Mouse (Mus musculus): ENCODE results near the gene Kcne3.

Gene Kcne3

GRCm38 (mm10) chr7:100181176-100181575, 4.9 kb downstream of the Kcne3 start:
- intact Hi-C loops (cut with DNase I): no loop called here

GRCm38 (mm10) chr7:100181614-100182013, 5.3 kb downstream of the Kcne3 start:
- intact Hi-C loops (cut with DNase I): no loop called here

- intact Hi-C loops (cut with DNase I): no loop called here
Observed at GRCm38 (mm10) chr7:100182388-100182787, 6.1 kb downstream of the Kcne3 start.

- intact Hi-C loops (cut with DNase I): loop anchor here (2.0 kb wide), 1 partner anchor 63 kb away; no protein-coding TSS in a partner anchor
Observed at GRCm38 (mm10) chr7:100187601-100188000, 11.3 kb downstream of the Kcne3 start.

- intact Hi-C loops (cut with DNase I): loop anchor here (2.0 kb wide), 1 partner anchor 45 kb away; no protein-coding TSS in a partner anchor
Observed at GRCm38 (mm10) chr7:100190167-100190566, 13.9 kb downstream of the Kcne3 start.

- intact Hi-C loops (cut with DNase I): loop anchor here (2.0 kb wide), 1 partner anchor 44 kb away; no protein-coding TSS in a partner anchor
Observed at GRCm38 (mm10) chr7:100190778-100191177, 14.5 kb downstream of the Kcne3 start.

GRCm38 (mm10) chr7:100201191-100201590, 24.9 kb downstream of the Kcne3 start:
- intact Hi-C loops (cut with DNase I): no loop called here

DNA sequence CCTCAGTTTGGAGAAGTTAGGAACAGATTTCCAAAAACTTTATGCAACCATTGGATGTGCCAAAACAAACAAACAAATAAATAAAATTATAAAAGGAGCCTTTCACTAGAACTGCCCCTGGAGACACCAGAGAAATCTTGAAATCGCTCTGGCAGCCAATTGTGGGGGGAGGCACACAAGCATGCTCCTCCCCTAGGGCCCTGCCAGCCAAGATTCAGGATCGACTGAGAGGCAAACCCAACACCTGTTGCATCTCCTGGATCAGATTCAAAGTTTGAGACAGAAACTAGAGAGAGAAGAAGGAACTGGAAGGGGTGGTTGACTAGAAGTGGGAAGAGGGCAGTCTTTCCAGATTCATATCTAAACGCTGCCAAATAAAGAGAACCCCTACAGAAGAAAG, 27.3 kb downstream of the Kcne3 start:
- intact Hi-C loops (cut with DNase I): no loop called here

- intact Hi-C loops (cut with DNase I): no loop called here
Observed at GRCm38 (mm10) chr7:100204871-100205270, 28.6 kb downstream of the Kcne3 start.

DNA sequence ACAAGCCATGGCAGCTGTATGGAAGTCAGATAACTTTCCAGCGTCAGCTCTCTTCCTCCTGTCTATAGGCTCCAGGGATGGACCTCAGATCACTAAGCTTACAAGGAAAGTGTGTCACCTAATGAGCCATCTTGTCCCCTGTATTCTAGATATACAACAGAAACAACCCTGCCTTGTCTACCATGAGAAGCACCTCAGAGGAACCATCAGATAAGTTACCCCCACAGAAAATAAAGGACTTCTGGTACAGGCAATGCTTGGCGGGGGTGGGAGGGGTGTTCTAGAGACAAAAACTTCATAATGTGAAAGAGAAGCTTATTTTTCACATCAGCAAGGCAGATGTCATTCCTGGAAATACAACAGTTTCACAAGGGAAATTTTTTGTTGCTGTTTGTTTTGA, 29.8 kb downstream of the Kcne3 start:
- intact Hi-C loops (cut with DNase I): no loop called here

DNA sequence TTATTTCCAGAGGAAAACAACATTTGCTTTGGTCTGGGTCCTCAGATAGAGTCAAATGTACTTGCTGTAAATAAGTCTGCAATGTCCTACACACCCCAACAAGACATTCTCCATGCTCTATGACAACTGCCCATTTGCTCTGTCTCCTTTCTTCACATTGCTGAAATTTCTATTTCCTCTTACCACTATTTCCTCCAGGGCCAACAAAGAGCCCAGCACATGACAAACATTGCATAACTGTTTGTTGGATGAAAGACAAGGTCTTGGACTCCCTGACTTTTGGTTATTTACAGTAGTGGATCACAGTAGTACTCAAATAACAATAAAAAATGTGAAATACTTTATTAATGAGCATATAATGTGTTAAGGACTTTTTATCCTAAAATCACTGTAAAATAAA, 31.6 kb downstream of the Kcne3 start:
- intact Hi-C loops (cut with DNase I): no loop called here

- intact Hi-C loops (cut with DNase I): no loop called here
Observed at GRCm38 (mm10) chr7:100214310-100214709, 38.0 kb downstream of the Kcne3 start.

GRCm38 (mm10) chr7:100215116-100215732, 38.9 kb downstream of the Kcne3 start:
- intact Hi-C loops (cut with DNase I): no loop called here

DNA sequence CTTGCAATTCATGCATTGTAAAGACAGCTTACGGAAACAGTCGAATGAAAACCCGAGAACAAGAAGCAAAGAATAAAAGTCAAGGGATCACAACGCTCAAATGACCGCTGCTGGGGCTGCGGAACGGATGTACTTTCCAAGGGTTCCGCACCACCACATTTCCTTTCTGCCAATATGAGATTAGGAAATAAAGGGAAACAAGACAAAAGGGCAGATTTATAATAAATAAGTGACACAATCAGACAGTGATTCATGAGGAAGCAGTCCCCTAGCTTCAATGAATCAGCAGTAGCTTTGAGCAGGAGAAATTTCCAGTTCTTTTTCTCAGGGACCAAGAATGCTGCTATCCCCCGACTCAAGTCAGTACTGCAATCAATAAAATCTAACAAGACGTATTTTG, 39.7 kb downstream of the Kcne3 start:
- intact Hi-C loops (cut with DNase I): no loop called here

DNA sequence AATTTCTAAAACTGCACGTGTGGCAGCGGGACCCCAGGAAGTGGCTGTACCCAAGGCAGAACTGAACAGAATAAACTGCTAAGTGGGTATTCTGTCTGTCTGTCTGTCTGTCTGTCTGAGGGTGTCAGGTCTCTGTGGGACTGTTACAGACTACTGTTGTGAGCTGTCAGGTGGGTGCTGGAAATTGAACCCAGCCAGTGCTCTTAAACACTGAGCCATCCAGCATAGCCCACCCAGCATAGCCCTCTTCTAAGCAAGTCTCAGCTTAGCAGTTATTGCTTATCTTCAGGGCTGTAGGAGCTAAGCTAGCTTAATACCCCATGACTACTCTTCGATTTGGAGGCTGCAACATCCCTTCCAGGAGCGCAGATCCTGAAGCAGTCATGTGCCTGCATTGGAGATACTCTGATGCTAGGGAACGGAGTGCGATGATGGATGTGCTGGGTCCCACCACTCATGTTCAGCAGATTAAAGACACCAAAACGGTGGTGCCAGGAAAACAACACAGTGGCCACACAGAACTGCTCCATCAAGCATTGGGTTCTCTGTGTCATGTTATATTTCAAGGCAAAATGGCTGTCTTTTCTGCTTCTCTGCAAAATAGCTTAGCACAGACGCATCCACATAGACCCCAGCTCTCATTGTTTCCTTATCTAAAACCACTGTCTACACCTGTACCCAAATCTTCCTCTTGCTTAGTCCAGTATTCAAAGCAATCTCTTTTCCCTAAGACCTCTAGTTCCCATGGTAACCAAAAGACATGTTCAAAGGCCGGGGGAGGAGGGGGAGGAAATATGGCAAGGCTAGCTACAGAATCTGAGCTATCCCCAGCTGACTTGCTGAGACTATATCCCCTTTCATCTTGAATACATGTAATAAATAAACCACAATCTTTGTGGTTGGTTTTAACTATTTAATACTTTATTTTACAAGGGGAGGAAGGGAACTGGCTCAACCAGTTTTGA, 40.6 kb downstream of the Kcne3 start:
- intact Hi-C loops (cut with DNase I): no loop called here

- intact Hi-C loops (cut with DNase I): no loop called here
Observed at GRCm38 (mm10) chr7:100227158-100227875, 51.0 kb downstream of the Kcne3 start, which contains the start of gene Pgm2l1. Pgm2l1 (plus strand) TSS chr7:100227394.

GRCm38 (mm10) chr7:100227896-100228525, 51.7 kb downstream of the Kcne3 start:
- intact Hi-C loops (cut with DNase I): no loop called here

- intact Hi-C loops (cut with DNase I): no loop called here
Observed at GRCm38 (mm10) chr7:100228957-100229356, 52.7 kb downstream of the Kcne3 start.

GRCm38 (mm10) chr7:100230646-100231045, 54.3 kb downstream of the Kcne3 start:
- intact Hi-C loops (cut with DNase I): no loop called here

DNA sequence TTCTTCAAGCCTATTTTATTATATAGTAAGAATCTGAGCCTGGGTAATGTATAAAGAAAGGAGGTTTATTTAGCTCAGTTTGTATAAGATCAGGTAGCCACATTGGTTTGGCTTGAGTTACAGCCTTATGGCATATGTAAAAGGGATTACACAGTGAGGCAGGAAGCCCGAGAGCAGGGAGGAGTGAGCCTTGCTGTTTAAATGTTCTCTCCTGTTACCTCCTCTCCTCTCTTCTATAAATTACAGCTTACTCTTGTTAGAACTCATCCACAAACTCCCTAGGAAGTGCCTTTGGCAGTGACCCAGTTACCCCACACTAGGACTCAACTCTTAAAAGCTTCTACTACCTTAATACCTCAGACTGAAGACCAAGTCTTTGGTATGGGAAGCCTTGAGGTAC, 55.4 kb downstream of the Kcne3 start:
- intact Hi-C loops (cut with DNase I): no loop called here

- intact Hi-C loops (cut with DNase I): loop anchor here (2.0 kb wide), 1 partner anchor 43 kb away; no protein-coding TSS in a partner anchor
Observed at GRCm38 (mm10) chr7:100233681-100234080, 57.4 kb downstream of the Kcne3 start.

Data from adrenal gland (tissue).